Mouse (Mus musculus) liver, postnatal 0 days (tissue): Measurements from ENCODE around the gene Cobll1. TPM values are rescaled to one million over a fixed set of nuclear protein-coding genes. Genes with fewer than 3 reads are reported as not detected.

Experiments
- ATAC-seq: fragments of 200-750 bp; cut with Nextera tagmentation; 2 replicates; pipeline ENCODE4 v1.8.0; 2017; ENCODE audit warnings: mild to moderate bottlenecking, moderate library complexity
- DNase-seq: peaks from one replicate; pipeline ENCODE4 v3.0.0-alpha.2; 2016
- H3K27ac ChIP-seq: fragments of 300-500 bp; sonication (generic); 2 replicates; pipeline ENCODE4 v1.5.1; 2014; ENCODE audit warnings: antibody characterized with exemption, moderate library complexity, mild to moderate bottlenecking, low read depth
- H3K27me3 ChIP-seq: fragments of 300-500 bp; sonication (generic); 2 replicates; pipeline ENCODE4 v1.6.1; 2014; ENCODE audit warnings: low read length, control low read depth, mixed read lengths; ENCODE audit not compliant: insufficient read depth
- H3K36me3 ChIP-seq: fragments of 300-500 bp; sonication (generic); replicated peaks from 2 replicates; pipeline ENCODE4 v1.6.1; 2014; ENCODE audit warnings: mild to moderate bottlenecking, control low read depth, low read length, moderate library complexity, mixed read lengths; ENCODE audit not compliant: insufficient read depth
- H3K4me1 ChIP-seq: fragments of 300-500 bp; sonication (generic); 2 replicates; pipeline ENCODE4 v1.6.1; 2014; ENCODE audit warnings: antibody characterized with exemption, mild to moderate bottlenecking, control low read depth; ENCODE audit not compliant: insufficient read depth
- H3K4me2 ChIP-seq: fragments of 300-500 bp; sonication (generic); 2 replicates; pipeline ENCODE4 v1.6.1; 2014; ENCODE audit warnings: low read depth, mild to moderate bottlenecking, low read length, moderate library complexity, mixed read lengths
- H3K4me3 ChIP-seq: fragments of 300-500 bp; sonication (generic); 2 replicates; pipeline ENCODE4 v1.5.1; 2014; ENCODE audit warnings: low read depth, low read length
- H3K9ac ChIP-seq: fragments of 300-500 bp; sonication (generic); replicated peaks from 2 replicates; pipeline ENCODE4 v1.6.1; 2014; ENCODE audit warnings: mild to moderate bottlenecking, moderate library complexity
- H3K9me3 ChIP-seq: fragments of 300-500 bp; sonication (generic); 2 replicates; pipeline ENCODE4 v1.6.1; 2016; ENCODE audit warnings: mild to moderate bottlenecking, control low read depth, low read length, mixed read lengths
- CTCF ChIP-seq: sonication (generic); IDR thresholded peaks from 2 replicates; pipeline ENCODE4 v1.5.1; 2016; ENCODE audit warnings: antibody characterized with exemption, low read depth
- EP300 ChIP-seq: IDR thresholded peaks from 2 replicates; pipeline ENCODE4 v1.6.1; 2016; ENCODE audit warnings: antibody characterized with exemption, low read depth, mild to moderate bottlenecking
- WGBS: fragments of 180-500 bp; shearing (Covaris S2); extraction: QIAGEN DNeasy Blood & Tissue Kit; methylation state at CpG from one replicate; pipeline ENCODE4 v1.1.7; 2014; ENCODE audit not compliant: insufficient replicate concordance; 5-methylcytosine and 5-hydroxymethylcytosine counted together
- polyA plus RNA-seq: library from polyadenylated mRNA; unstranded; fragments of >200 nt; fragmentation: Nextera tagmentation; extraction: Ambion mirVana; gene quantifications from 2 replicates; pipeline ENCODE4 v1.2.1, GENCODE M21; 2015

Gene Cobll1
- polyA plus RNA-seq, 1 experiment from 2014 or later, result 7.0 TPM

GRCm38 (mm10) chr2:65195233-65196010 lies 43.8 kb downstream of the Cobll1 start:
- DNase-seq (no peak), ATAC-seq (no peak)

GRCm38 (mm10) chr2:65193091-65193795 lies 46.0 kb downstream of the Cobll1 start:
- TF ChIP-seq CTCF (no peak), EP300 (no peak)
- WGBS, result 52% methylated on average over 12 of the region's 12 CpGs
- Histone ChIP-seq H3K4me3 (no peak overlapping the region), H3K4me1 (peaks cover 24% of the 10 kb centered on the region), H3K4me2 (no peak overlapping the region), H3K36me3 (no peaks in the 10 kb centered on the region), H3K9ac (no peak overlapping the region), H3K9me3 (no peaks in the 10 kb centered on the region), H3K27me3 (no peaks in the 10 kb centered on the region), H3K27ac (no peak overlapping the region)
- ATAC-seq, result peak; percentile 29
- no peak for DNase-seq

More at GRCm38 (mm10) chr2:65195233-65196010, 43.8 kb downstream of the Cobll1 start:
- H3K27ac ChIP-seq, result no peak overlapping the region
- TF ChIP-seq CTCF, result no peak
- WGBS, result 78% methylated on average over 9 of the region's 9 CpGs
- H3K27me3 ChIP-seq, result no peaks in the 10 kb centered on the region
- H3K9ac ChIP-seq, result no peak overlapping the region
- H3K9me3 ChIP-seq, result no peaks in the 10 kb centered on the region
- no peaks in the 10 kb centered on the region for H3K36me3 ChIP-seq
- peaks cover 10% of the 10 kb centered on the region for H3K4me1 ChIP-seq
- no peak overlapping the region for H3K4me2 ChIP-seq
- H3K4me3 ChIP-seq, result no peak overlapping the region

- H3K4me2 ChIP-seq, result no peak overlapping the region
- DNase-seq, result no peak
- H3K27ac ChIP-seq, result no peak overlapping the region
- no peak overlapping the region; the same call in 1 of the 2 replicates for H3K9ac ChIP-seq
- 63% methylated on average over 7 of the region's 7 CpGs for WGBS
- ATAC-seq, result no peak
- peaks cover 31% of the 10 kb centered on the region for H3K4me1 ChIP-seq
- H3K36me3 ChIP-seq, result no peaks in the 10 kb centered on the region
- H3K27me3 ChIP-seq, result no peaks in the 10 kb centered on the region
- TF ChIP-seq EP300, result no peak
- TF ChIP-seq CTCF, result no peak
- H3K4me3 ChIP-seq, result no peak overlapping the region
- no peaks in the 10 kb centered on the region for H3K9me3 ChIP-seq
Measured at GRCm38 (mm10) chr2:65191398-65191797, 47.8 kb downstream of the Cobll1 start.

- H3K9ac ChIP-seq, result no peak overlapping the region
- peak overlapping the region; percentile 20; the same call in 1 of the 2 replicates for H3K4me2 ChIP-seq
- H3K4me3 ChIP-seq, result no peak overlapping the region
- H3K4me1 ChIP-seq, result peaks cover 37% of the 10 kb centered on the region
- DNase-seq, result peak; percentile 38
- H3K9me3 ChIP-seq, result no peaks in the 10 kb centered on the region
- H3K27ac ChIP-seq, result peak overlapping the region; percentile 59; the same call in 1 of the 2 replicates
- H3K27me3 ChIP-seq, result no peaks in the 10 kb centered on the region
- 16% methylated on average over 7 of the region's 7 CpGs for WGBS
- no peak for TF ChIP-seq CTCF
- TF ChIP-seq EP300, result no peak
- no peaks in the 10 kb centered on the region for H3K36me3 ChIP-seq
- peak; percentile 59 for ATAC-seq
Measured at GRCm38 (mm10) chr2:65189346-65189745, 49.9 kb downstream of the Cobll1 start.

- DNase-seq (no peak), ATAC-seq (no peak)
- no peaks in the 10 kb centered on the region for H3K36me3 ChIP-seq
- no peak overlapping the region for H3K9ac ChIP-seq
- H3K9me3 ChIP-seq, result no peaks in the 10 kb centered on the region
- H3K4me2 ChIP-seq, result peak overlapping the region; percentile 44
- H3K27me3 ChIP-seq, result no peaks in the 10 kb centered on the region
- TF ChIP-seq EP300 (no peak), CTCF (no peak)
- no peak overlapping the region for H3K4me3 ChIP-seq
- H3K27ac ChIP-seq, result peak overlapping the region; percentile 52; the same call in 1 of the 2 replicates
- 22% methylated on average over 6 of the region's 6 CpGs for WGBS
- H3K4me1 ChIP-seq, result peaks cover 42% of the 10 kb centered on the region
Measured at GRCm38 (mm10) chr2:65188585-65188984, 50.6 kb downstream of the Cobll1 start.

- H3K4me1 ChIP-seq, result peaks cover 39% of the 10 kb centered on the region
- no peaks in the 10 kb centered on the region for H3K9me3 ChIP-seq
- H3K4me2 ChIP-seq, result no peak overlapping the region
- no peak for DNase-seq
- no peaks in the 10 kb centered on the region for H3K36me3 ChIP-seq
- no peak for ATAC-seq
- H3K27me3 ChIP-seq, result no peaks in the 10 kb centered on the region
- H3K9ac ChIP-seq, result no peak overlapping the region
- H3K4me3 ChIP-seq, result no peak overlapping the region
- peak overlapping the region; percentile 36; the same call in 1 of the 2 replicates for H3K27ac ChIP-seq
- no peak for TF ChIP-seq CTCF
- TF ChIP-seq EP300, result no peak
Measured at GRCm38 (mm10) chr2:65187652-65188051, 51.6 kb downstream of the Cobll1 start.
